30 mouse cellular contexts compared by ENCODE assay signal in genomic region chr17:81221436-81221835, GRCm38 (mm10).
DNase-seq lines count a peak whose midpoint lies in the region; ATAC-seq and TF ChIP-seq lines count a peak whose summit lies in the region.
"Had no signal": no experiment of that assay in that cellular context is flagged by ENCODE, and none has a peak within 500 bp of the region (broad histone marks: within the 10 kb centered on the region; RNA-seq: fewer than 3 reads in every experiment).

No protein-coding gene starts in this region.

- no peaks in the 10 kb centered on the region for H3K36me3 ChIP-seq in hindbrain, embryonic 14.5 days (replicated peaks; ENCODE audit: control insufficient read depth, insufficient read depth)
- H3K36me3 ChIP-seq: G1E; hindbrain, embryonic 12.5 days; liver, embryonic 15.5 days; midbrain, embryonic 12.5 days; neural tube, embryonic 12.5 days had no signal

- no peaks in the 10 kb centered on the region for H3K9me3 ChIP-seq in hindbrain, embryonic 14.5 days (ENCODE audit: control insufficient read depth, low read length)
- H3K9me3 ChIP-seq: forebrain, embryonic 13.5 days; G1E; hindbrain, embryonic 12.5 days; liver, embryonic 15.5 days; megakaryocyte, embryonic 14.5 days; midbrain, embryonic 12.5 days; neural tube, embryonic 12.5 days had no signal

- peak; percentile 14 to 23 for DNase-seq in heart, adult 18-20 months
- DNase-seq in heart, adult 8-10 months (ENCODE audit: low spot score), result no peak
- peak; percentile 11 for DNase-seq in 416B (ENCODE audit: low read depth)
- peak; percentile 72 for DNase-seq in adipocyte (ENCODE audit: low spot score)
- DNase-seq in lung, postnatal 10 days, result peak; percentile 20
- no peak for DNase-seq in hindbrain, embryonic 14.5 days (ENCODE audit: low spot score)
- DNase-seq in layer of hippocampus, adult 2 months (ENCODE audit: low spot score in 2 of 2), result no peak
- DNase-seq: cerebellum, adult 9-10 months; cerebellum, postnatal 36 days; heart, postnatal 36 days; kidney, adult 8-10 months; kidney, postnatal 14 days; liver; right cerebral cortex, adult 18-20 months; spleen, adult 18-20 months; thymus, adult 18-20 months; thymus, postnatal 4 days had no signal

- no peaks in the 10 kb centered on the region for H3K4me1 ChIP-seq in hindbrain, embryonic 14.5 days (replicated peaks; ENCODE audit: control insufficient read depth, insufficient read depth, low read length)
- H3K4me1 ChIP-seq: forebrain, embryonic 13.5 days; hindbrain, embryonic 12.5 days; liver, embryonic 15.5 days; megakaryocyte, embryonic 14.5 days; midbrain, embryonic 12.5 days; neural tube, embryonic 12.5 days had no signal

- H3K27ac ChIP-seq in hindbrain, embryonic 14.5 days, result no peak overlapping the region
- H3K27ac ChIP-seq in layer of hippocampus, adult 2 months, result no peak overlapping the region
- H3K27ac ChIP-seq: forebrain, embryonic 13.5 days; hindbrain, embryonic 12.5 days; liver, embryonic 15.5 days; midbrain, embryonic 12.5 days; neural tube, embryonic 12.5 days; stomach, postnatal 0 days had no signal

- no peak for ATAC-seq in hindbrain, embryonic 14.5 days (ENCODE audit: low FRiP score)
- ATAC-seq in cerebellum, adult (ENCODE audit: insufficient number of reproducible peaks, low FRiP score, low TSS enrichment), result no peak
- ATAC-seq: forebrain, embryonic 13.5 days; intestine, embryonic 16.5 days; Patski had no signal

- WGBS in hindbrain, embryonic 14.5 days, result 89% methylated on average over 3 of the region's 3 CpGs

- no peak for TF ChIP-seq CTCF in layer of hippocampus, adult 2 months (conservative IDR thresholded peaks at IDR 0.05)

- H3K9ac ChIP-seq in hindbrain, embryonic 14.5 days, result no peak overlapping the region
- H3K9ac ChIP-seq: forebrain, embryonic 13.5 days; hindbrain, embryonic 12.5 days; liver, embryonic 15.5 days; midbrain, embryonic 12.5 days; neural tube, embryonic 12.5 days had no signal

- H3K4me2 ChIP-seq in hindbrain, embryonic 14.5 days (replicated peaks), result no peak overlapping the region
- H3K4me2 ChIP-seq: forebrain, embryonic 13.5 days; heart, embryonic 11.5 days; hindbrain, embryonic 12.5 days; liver, embryonic 15.5 days; midbrain, embryonic 12.5 days; neural tube, embryonic 12.5 days had no signal

- H3K4me3 ChIP-seq in hindbrain, embryonic 14.5 days (replicated peaks; ENCODE audit: low read length), result no peak overlapping the region
- H3K4me3 ChIP-seq in layer of hippocampus, adult 2 months, result no peak overlapping the region
- H3K4me3 ChIP-seq: forebrain, embryonic 13.5 days; hindbrain, embryonic 12.5 days; liver, embryonic 15.5 days; megakaryocyte, embryonic 14.5 days; midbrain, embryonic 12.5 days; myocyte; neural tube, embryonic 12.5 days had no signal

- H3K27me3 ChIP-seq in hindbrain, embryonic 14.5 days (ENCODE audit: control insufficient read depth, insufficient read depth, low read length), result no peaks in the 10 kb centered on the region
- H3K27me3 ChIP-seq: forebrain, embryonic 13.5 days; hindbrain, embryonic 12.5 days; liver, embryonic 15.5 days; megakaryocyte, embryonic 14.5 days; midbrain, embryonic 12.5 days; neural tube, embryonic 12.5 days had no signal

Comparison
In these comparisons a context has a peak if more than half of its experiments do, and no peak if none do; other contexts are left out.
1. DNase-seq: peak in heart, adult 18-20 months (2 of 2), 416B (single experiment), adipocyte (single experiment) and lung, postnatal 10 days (single experiment); none in heart, adult 8-10 months (single experiment), hindbrain, embryonic 14.5 days (single experiment) and layer of hippocampus, adult 2 months (0 of 2).